Mouse (Mus musculus): Measurements from ENCODE around the gene Gm7694. TPM values are rescaled to one million over a fixed set of nuclear protein-coding genes. Genes with fewer than 3 reads are reported as not detected.

Gm7694 gene
- polyA plus RNA-seq, 1 experiment = 1.5 TPM

GRCm38 (mm10) chr1:170301686-170302085 lies 4.4 kb downstream of the Gm7694 start:
- Histone ChIP-seq H3K4me3 (ENCODE audit: low read depth, low read length) (no peak overlapping the region), H3K9ac (ENCODE audit: low read depth, poor library complexity, severe bottlenecking) (no peak overlapping the region), H3K27ac (ENCODE audit: insufficient read depth, low read length) (no peak overlapping the region), H3K4me1 (ENCODE audit: control insufficient read depth, insufficient read depth, low read length) (no peaks in the 10 kb centered on the region), H3K27me3 (ENCODE audit: control insufficient read depth, insufficient read depth, low read length, poor library complexity, severe bottlenecking) (no peaks in the 10 kb centered on the region), H3K9me3 (replicated peaks; ENCODE audit: control insufficient read depth, insufficient read depth, low read length, poor library complexity, severe bottlenecking) (no peaks in the 10 kb centered on the region), H3K36me3 (ENCODE audit: control insufficient read depth, insufficient read depth, low read length, poor library complexity, severe bottlenecking) (no peaks in the 10 kb centered on the region)
- TF ChIP-seq EP300 (IDR thresholded peaks at IDR 0.05; ENCODE audit: insufficient read depth, low read depth, low read length) (no peak), POLR2A (IDR thresholded peaks at IDR 0.05; ENCODE audit: insufficient read depth, low read length) (no peak), CTCF (IDR thresholded peaks at IDR 0.05; ENCODE audit: low read depth, low read length) (no peak)

- no peaks in the 10 kb centered on the region for H3K36me3 ChIP-seq (ENCODE audit: control insufficient read depth, insufficient read depth, low read length, poor library complexity, severe bottlenecking)
- no peaks in the 10 kb centered on the region for H3K9me3 ChIP-seq (replicated peaks; ENCODE audit: control insufficient read depth, insufficient read depth, low read length, poor library complexity, severe bottlenecking)
- H3K27me3 ChIP-seq (ENCODE audit: control insufficient read depth, insufficient read depth, low read length, poor library complexity, severe bottlenecking) = no peaks in the 10 kb centered on the region
- H3K4me1 ChIP-seq (ENCODE audit: control insufficient read depth, insufficient read depth, low read length) = no peaks in the 10 kb centered on the region
- H3K4me3 ChIP-seq (ENCODE audit: low read depth, low read length) = no peak overlapping the region
- H3K27ac ChIP-seq (ENCODE audit: insufficient read depth, low read length) = no peak overlapping the region
- H3K9ac ChIP-seq (ENCODE audit: low read depth, poor library complexity, severe bottlenecking) = no peak overlapping the region
- TF ChIP-seq EP300 (IDR thresholded peaks at IDR 0.05; ENCODE audit: insufficient read depth, low read depth, low read length) (no peak), POLR2A (IDR thresholded peaks at IDR 0.05; ENCODE audit: insufficient read depth, low read length) (no peak), CTCF (IDR thresholded peaks at IDR 0.05; ENCODE audit: low read depth, low read length) (no peak)
Observed at GRCm38 (mm10) chr1:170299496-170299895, 6.6 kb downstream of the Gm7694 start.

- Histone ChIP-seq H3K27ac (ENCODE audit: insufficient read depth, low read length) (no peak overlapping the region), H3K4me3 (ENCODE audit: low read depth, low read length) (no peak overlapping the region), H3K4me1 (ENCODE audit: control insufficient read depth, insufficient read depth, low read length) (no peaks in the 10 kb centered on the region), H3K27me3 (ENCODE audit: control insufficient read depth, insufficient read depth, low read length, poor library complexity, severe bottlenecking) (no peaks in the 10 kb centered on the region), H3K9me3 (replicated peaks; ENCODE audit: control insufficient read depth, insufficient read depth, low read length, poor library complexity, severe bottlenecking) (no peaks in the 10 kb centered on the region), H3K36me3 (ENCODE audit: control insufficient read depth, insufficient read depth, low read length, poor library complexity, severe bottlenecking) (no peaks in the 10 kb centered on the region), H3K9ac (ENCODE audit: low read depth, poor library complexity, severe bottlenecking) (no peak overlapping the region)
- TF ChIP-seq CTCF (IDR thresholded peaks at IDR 0.05; ENCODE audit: low read depth, low read length) (no peak), EP300 (IDR thresholded peaks at IDR 0.05; ENCODE audit: insufficient read depth, low read depth, low read length) (no peak), POLR2A (IDR thresholded peaks at IDR 0.05; ENCODE audit: insufficient read depth, low read length) (no peak)
Observed at GRCm38 (mm10) chr1:170294786-170295570, 11.2 kb downstream of the Gm7694 start.

- Histone ChIP-seq H3K9ac (ENCODE audit: low read depth, poor library complexity, severe bottlenecking) (no peak overlapping the region), H3K4me1 (ENCODE audit: control insufficient read depth, insufficient read depth, low read length) (no peaks in the 10 kb centered on the region), H3K36me3 (ENCODE audit: control insufficient read depth, insufficient read depth, low read length, poor library complexity, severe bottlenecking) (no peaks in the 10 kb centered on the region), H3K9me3 (replicated peaks; ENCODE audit: control insufficient read depth, insufficient read depth, low read length, poor library complexity, severe bottlenecking) (no peaks in the 10 kb centered on the region), H3K4me3 (ENCODE audit: low read depth, low read length) (no peak overlapping the region), H3K27me3 (ENCODE audit: control insufficient read depth, insufficient read depth, low read length, poor library complexity, severe bottlenecking) (no peaks in the 10 kb centered on the region), H3K27ac (ENCODE audit: insufficient read depth, low read length) (no peak overlapping the region)
- TF ChIP-seq POLR2A (IDR thresholded peaks at IDR 0.05; ENCODE audit: insufficient read depth, low read length) = no peak
- no peak for TF ChIP-seq CTCF (IDR thresholded peaks at IDR 0.05; ENCODE audit: low read depth, low read length)
- TF ChIP-seq EP300 (IDR thresholded peaks at IDR 0.05; ENCODE audit: insufficient read depth, low read depth, low read length) = no peak
Observed at GRCm38 (mm10) chr1:170293257-170293656, 12.9 kb downstream of the Gm7694 start.

DNA sequence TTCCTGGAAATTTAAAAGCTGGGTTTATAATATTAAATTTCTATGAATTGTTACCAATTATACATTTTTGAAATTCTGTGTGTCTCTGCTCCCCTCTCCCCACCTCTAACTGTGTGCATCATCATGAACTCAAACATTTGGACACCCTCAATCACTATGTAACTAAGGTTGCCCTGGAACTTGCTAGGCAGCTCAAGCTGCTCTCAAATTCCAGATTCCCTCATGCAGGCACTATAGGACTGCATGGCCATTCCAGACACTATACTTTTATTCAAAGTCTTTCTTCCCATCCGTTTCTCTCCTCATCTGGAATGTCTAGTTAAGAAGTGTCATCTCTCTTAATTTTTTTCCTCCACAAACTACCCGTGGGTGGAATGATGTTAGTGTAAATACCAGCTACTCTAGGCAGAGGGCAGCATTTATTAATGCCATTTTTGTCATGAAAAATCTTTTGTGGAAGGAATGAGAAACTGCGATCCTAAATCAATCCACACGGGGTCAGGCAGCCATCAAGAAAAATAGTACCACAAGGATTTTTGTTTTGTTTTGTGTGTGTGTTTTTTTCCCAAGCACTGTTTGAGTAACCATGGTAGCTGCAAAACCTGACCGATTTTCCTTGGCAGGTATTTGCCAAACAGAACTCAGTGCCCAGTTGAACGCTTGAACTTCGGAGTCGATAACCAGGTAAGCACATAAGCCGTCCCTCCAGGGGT lies 13.7 kb downstream of the Gm7694 start:
- H3K4me3 ChIP-seq (ENCODE audit: low read depth, low read length) = no peak overlapping the region
- no peaks in the 10 kb centered on the region for H3K36me3 ChIP-seq (ENCODE audit: control insufficient read depth, insufficient read depth, low read length, poor library complexity, severe bottlenecking)
- no peak overlapping the region for H3K9ac ChIP-seq (ENCODE audit: low read depth, poor library complexity, severe bottlenecking)
- no peak overlapping the region for H3K27ac ChIP-seq (ENCODE audit: insufficient read depth, low read length)
- no peaks in the 10 kb centered on the region for H3K27me3 ChIP-seq (ENCODE audit: control insufficient read depth, insufficient read depth, low read length, poor library complexity, severe bottlenecking)
- TF ChIP-seq POLR2A (IDR thresholded peaks at IDR 0.05; ENCODE audit: insufficient read depth, low read length) (no peak), EP300 (IDR thresholded peaks at IDR 0.05; ENCODE audit: insufficient read depth, low read depth, low read length) (no peak), CTCF (IDR thresholded peaks at IDR 0.05; ENCODE audit: low read depth, low read length) (no peak)
- no peaks in the 10 kb centered on the region for H3K4me1 ChIP-seq (ENCODE audit: control insufficient read depth, insufficient read depth, low read length)
- no peaks in the 10 kb centered on the region for H3K9me3 ChIP-seq (replicated peaks; ENCODE audit: control insufficient read depth, insufficient read depth, low read length, poor library complexity, severe bottlenecking)
